Mouse (Mus musculus) ES-E14 (cell line): ENCODE measurements around the gene Tmem274. TPM values are rescaled to one million over a fixed set of nuclear protein-coding genes. Genes with fewer than 3 reads are reported as not detected.
"Not testable (repeated sequence)": the region's sequence is repeated elsewhere in the genome, so short reads cannot be mapped to it uniquely, and the experiment has no call there.

Experiments used
- DNase-seq: peaks from one replicate; pipeline ENCODE4 v3.0.0-alpha.2; 2013; ENCODE audit warnings: low read depth, low spot score
- H3K27ac ChIP-seq: 2 replicates; pipeline ENCODE4 v1.5.1; 2012; ENCODE audit warnings: low read depth, mild to moderate bottlenecking, low read length, moderate library complexity, mixed read lengths; ENCODE audit not compliant: poor library complexity, insufficient read depth, severe bottlenecking
- H3K36me3 ChIP-seq: 2 replicates; pipeline ENCODE4 v1.6.1; 2012; ENCODE audit warnings: mild to moderate bottlenecking, low read length, moderate library complexity, mixed read lengths; ENCODE audit not compliant: control insufficient read depth, poor library complexity, insufficient read depth, severe bottlenecking
- H3K4me1 ChIP-seq, 2 experiments: fragments of 150-350 bp in 1 of 2; sonication (generic) in 1 of 2; 2 replicates each; pipeline ENCODE4 v1.6.1; 2012; ENCODE audit warnings: low read length in 2 of 2, mild to moderate bottlenecking in 1 of 2, mixed read lengths in 1 of 2; ENCODE audit not compliant: control insufficient read depth in 2 of 2, insufficient read depth in 2 of 2, poor library complexity in 1 of 2
- H3K4me3 ChIP-seq, 2 experiments: fragments of 150-350 bp in 1 of 2; sonication (generic) in 1 of 2; 2 replicates each; pipeline ENCODE4 v1.5.1; 2012; ENCODE audit warnings: low read length in 2 of 2, low read depth in 1 of 2, mild to moderate bottlenecking in 1 of 2, mixed read lengths in 1 of 2; ENCODE audit not compliant: insufficient read depth in 1 of 2, poor library complexity in 1 of 2, severe bottlenecking in 1 of 2
- H3K9ac ChIP-seq: 2 replicates; pipeline ENCODE4 v1.6.1; 2012; ENCODE audit warnings: low read depth, mild to moderate bottlenecking, low read length, mixed read lengths; ENCODE audit not compliant: poor library complexity, insufficient read depth, severe bottlenecking
- H3K9me3 ChIP-seq: fragments of 150-350 bp; sonication (generic); 2 replicates; pipeline ENCODE4 v1.6.1; 2012; ENCODE audit warnings: low read depth, mild to moderate bottlenecking, low read length; ENCODE audit not compliant: control insufficient read depth, insufficient read depth
- CHD2 ChIP-seq: IDR thresholded peaks from 2 replicates; pipeline ENCODE4 v1.6.1; 2014; ENCODE audit warnings: mild to moderate bottlenecking, low read depth, low read length, inconsistent platforms
- HCFC1 ChIP-seq: IDR thresholded peaks from 2 replicates; pipeline ENCODE4 v1.6.1; 2012; ENCODE audit warnings: low read length, inconsistent platforms, borderline replicate concordance; ENCODE audit not compliant: insufficient read depth
- MAFK ChIP-seq: IDR thresholded peaks from 2 replicates; pipeline ENCODE4 v1.6.1; 2014; ENCODE audit warnings: mild to moderate bottlenecking, low read depth, low read length, inconsistent platforms; ENCODE audit not compliant: insufficient read depth
- ZC3H11A ChIP-seq: IDR thresholded peaks from 2 replicates; pipeline ENCODE4 v1.6.1; 2012; ENCODE audit warnings: low read depth, mild to moderate bottlenecking, inconsistent platforms, low read length, borderline replicate concordance
- ZNF384 ChIP-seq: IDR thresholded peaks from 2 replicates; pipeline ENCODE4 v1.6.1; 2012; ENCODE audit warnings: low read depth, low read length, inconsistent platforms
- in situ Hi-C, 2 experiments: fragments of 600-800 bp; cut with MboI; formaldehyde crosslinking; loops; one replicate each; pipeline ENCODE4 v1.15.1; 2025; ENCODE audit warnings: low sequenced_read_pairs in 2 of 2, inconsistent platforms in 1 of 2; ENCODE audit not compliant: unreplicated experiment in 2 of 2
- total RNA-seq: library from RNA; depleted of rRNA; stranded (reverse); fragments of 300-350 nt; gene quantifications from 2 replicates; pipeline ENCODE4 v1.2.3, GENCODE M21; 2012

Tmem274 gene
- total RNA-seq, 1 experiment = not detected

DNA sequence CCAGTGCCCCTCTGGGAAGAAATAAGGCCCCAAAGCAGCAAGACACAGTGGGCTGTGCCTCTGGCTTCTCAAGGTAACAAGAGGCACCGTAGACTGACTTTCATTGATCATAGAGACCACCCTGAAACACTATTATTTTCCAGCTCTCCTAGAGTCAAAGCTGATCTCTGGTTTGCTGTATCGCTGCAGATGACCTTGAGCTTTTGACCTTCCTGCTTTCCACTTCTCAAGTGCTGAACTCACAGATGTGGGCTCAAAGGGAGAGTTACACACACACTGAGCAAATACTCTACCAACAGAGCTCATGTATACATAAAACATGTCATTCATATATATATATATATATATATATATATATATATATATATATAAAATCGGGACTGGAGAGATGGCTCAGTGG is 26.5 kb upstream of the Tmem274 start:
- in situ Hi-C loops = no loop called here
- Histone ChIP-seq H3K36me3 (no peaks in the 10 kb centered on the region), H3K9ac (no peak overlapping the region), H3K27ac (no peak overlapping the region), H3K4me1 (peaks cover 4 to 8% of the 10 kb centered on the region in 2 experiments; a peak in 2 of 4 replicates), H3K9me3 (no peaks in the 10 kb centered on the region), H3K4me3 (no peak overlapping the region)
- no peak for TF ChIP-seq HCFC1
- TF ChIP-seq MAFK = no peak
- no peak for TF ChIP-seq CHD2
- TF ChIP-seq ZNF384 = no peak
- no peak for TF ChIP-seq ZC3H11A
- no peak for DNase-seq

GRCm38 (mm10) chr4:149453656-149454055 is 23.5 kb upstream of the Tmem274 start:
- Histone ChIP-seq H3K9ac (no peak overlapping the region), H3K4me3 (no peak overlapping the region), H3K9me3 (no peaks in the 10 kb centered on the region), H3K36me3 (no peaks in the 10 kb centered on the region), H3K4me1 (peaks cover 0 to 8% of the 10 kb centered on the region in 2 experiments; a peak in 2 of 4 replicates), H3K27ac (no peak overlapping the region)
- in situ Hi-C loops = no loop called here
- TF ChIP-seq ZC3H11A (no peak), MAFK (no peak), CHD2 (no peak), HCFC1 (no peak), ZNF384 (no peak)
- DNase-seq = peak; percentile 68

DNA sequence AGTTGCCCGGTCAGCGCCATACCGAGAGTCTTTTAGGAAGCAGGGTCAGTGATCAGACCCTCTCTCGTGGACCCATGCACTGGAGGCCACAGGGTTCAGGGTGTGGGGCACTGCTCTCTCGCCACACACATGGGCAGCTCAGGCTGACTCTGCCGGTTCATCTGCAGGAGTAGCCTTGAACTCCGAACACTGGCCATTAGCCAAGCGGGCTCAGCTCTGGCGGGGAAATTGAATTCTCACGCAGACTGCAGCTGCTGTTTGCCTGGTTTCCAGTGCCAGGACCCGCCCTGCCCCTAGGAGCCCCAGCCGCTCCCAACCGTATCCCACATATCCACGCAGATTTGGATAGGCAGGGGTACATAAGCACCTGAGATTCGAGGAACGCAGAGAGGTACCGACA is 22.9 kb upstream of the Tmem274 start:
- DNase-seq = no peak
- Histone ChIP-seq H3K36me3 (no peaks in the 10 kb centered on the region), H3K27ac (no peak overlapping the region), H3K9me3 (no peaks in the 10 kb centered on the region), H3K4me3 (peak overlapping the region; percentile 32 to 42), H3K9ac (peak overlapping the region; percentile 16; the same call in 1 of the 2 replicates), H3K4me1 (peaks cover 0 to 8% of the 10 kb centered on the region in 2 experiments; a peak in 2 of 4 replicates)
- no peak for TF ChIP-seq ZNF384
- TF ChIP-seq CHD2 = no peak
- no peak for TF ChIP-seq MAFK
- TF ChIP-seq ZC3H11A = no peak
- TF ChIP-seq HCFC1 = no peak
- in situ Hi-C loops = no loop called here

DNA sequence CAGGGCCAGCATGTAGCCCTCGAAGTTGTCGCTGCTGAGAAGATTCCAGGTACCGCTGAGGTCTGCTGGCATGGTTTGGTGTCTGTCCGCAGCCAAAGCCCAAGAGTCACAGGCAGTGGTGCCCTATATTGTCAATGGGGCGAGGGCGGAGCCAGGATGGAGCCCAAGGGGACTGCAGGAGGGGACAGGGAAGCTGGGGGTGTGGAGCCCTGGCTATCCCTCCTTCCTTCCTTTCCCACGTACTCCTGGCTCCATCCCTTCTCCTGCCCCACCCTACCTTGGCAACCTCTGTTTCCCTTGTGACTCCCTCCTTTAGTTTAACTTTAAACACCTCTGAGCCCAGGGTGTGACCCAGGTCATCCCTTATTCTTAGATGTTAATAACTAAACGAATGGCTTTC is 22.3 kb upstream of the Tmem274 start, which contains the start of gene Rbp7:
Gene Rbp7, minus strand, starts transcription at position 100 of the 400 bp plus-strand sequence.
- peak within 1 kb of the TSS; percentile 16; the same call in 1 of the 2 replicates for H3K9ac ChIP-seq
- H3K4me1 ChIP-seq = peaks cover 0 to 8% of the 10 kb centered on the region in 2 experiments; a peak in 2 of 4 replicates
- H3K36me3 ChIP-seq = no peaks in the 10 kb centered on the region
- peak within 1 kb of the TSS; percentile 32 to 42 for H3K4me3 ChIP-seq
- no peak within 1 kb of the TSS for H3K27ac ChIP-seq
- H3K9me3 ChIP-seq = no peaks in the 10 kb centered on the region
- no peak for TF ChIP-seq ZC3H11A
- TF ChIP-seq HCFC1 = no peak
- TF ChIP-seq CHD2 = no peak
- no peak for TF ChIP-seq MAFK
- TF ChIP-seq ZNF384 = no peak
- in situ Hi-C loops = no loop called here
- DNase-seq = no peak

DNA sequence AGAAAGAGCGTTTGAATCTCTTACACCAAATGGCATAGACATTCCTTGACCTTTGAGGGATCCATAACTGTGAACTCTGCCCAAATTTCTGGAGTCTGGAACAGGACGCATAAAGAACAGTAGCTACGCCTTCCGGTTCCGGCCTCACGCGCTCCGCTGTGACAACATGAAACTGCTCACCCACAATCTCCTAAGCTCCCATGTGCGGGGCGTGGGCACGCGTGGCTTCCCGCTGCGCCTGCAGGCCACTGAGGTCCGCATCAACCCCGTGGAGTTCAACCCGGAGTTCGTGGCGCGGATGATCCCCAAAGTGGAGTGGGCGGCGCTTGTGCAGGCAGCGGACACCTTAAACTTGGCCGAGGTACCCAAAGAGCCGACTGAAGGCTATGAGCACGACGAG is 20.0 kb upstream of the Tmem274 start:
- H3K36me3 ChIP-seq, DNase-seq, H3K9me3 ChIP-seq, in situ Hi-C loops, H3K4me3 ChIP-seq, H3K27ac ChIP-seq, H3K9ac ChIP-seq, H3K4me1 ChIP-seq: not testable (repeated sequence)
